Mouse (Mus musculus): ENCODE measurements at regions not wholly inside any gene's neighbourhood (a gene's known extent, or its start where the extent isn't known, plus 50 kb on each side); places are given as distances from the start of the nearest gene placed in this dataset.

DNA sequence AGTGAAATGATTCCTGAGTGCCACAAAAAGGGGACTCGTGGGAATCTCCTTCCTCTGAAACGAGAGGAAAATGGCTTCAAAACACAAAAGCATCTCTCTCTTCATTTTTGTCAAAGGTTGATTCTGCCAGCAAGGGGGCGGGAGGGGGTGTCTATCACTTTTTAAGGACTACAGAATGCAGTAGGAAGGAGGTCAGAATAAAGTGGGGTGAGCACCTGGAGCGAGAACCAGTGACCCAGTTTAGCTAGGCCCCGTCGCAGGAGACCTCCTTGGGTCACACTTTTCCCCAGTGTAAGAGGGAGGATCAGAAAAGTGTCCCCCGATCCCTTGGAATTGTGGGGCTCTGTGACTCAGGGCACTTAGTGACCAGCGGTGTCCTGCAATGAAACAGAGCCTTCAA, 133.1 kb downstream of the Tgfb2 start:
- no peak for DNase-seq

DNA sequence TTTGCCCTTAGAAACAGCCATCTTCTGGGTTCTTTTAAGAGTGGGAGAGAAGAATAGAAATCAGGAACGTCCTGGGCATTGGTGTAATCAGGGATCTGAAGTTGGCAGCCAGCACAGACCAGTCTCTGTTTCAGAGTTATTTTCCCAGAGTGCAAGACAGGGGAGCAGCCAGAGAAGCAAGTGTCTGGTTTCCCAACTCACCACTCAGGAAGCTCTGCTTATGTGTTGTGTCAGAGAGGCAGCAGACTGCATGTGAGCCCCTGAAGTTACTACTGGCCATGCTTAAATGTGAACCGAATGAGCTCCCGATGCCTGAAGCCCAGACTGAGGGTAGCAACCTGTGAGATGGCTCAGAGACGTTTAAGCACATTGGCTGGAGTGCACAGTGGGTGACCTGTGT, 133.7 kb downstream of the Tgfb2 start:
- no peak for DNase-seq

DNA sequence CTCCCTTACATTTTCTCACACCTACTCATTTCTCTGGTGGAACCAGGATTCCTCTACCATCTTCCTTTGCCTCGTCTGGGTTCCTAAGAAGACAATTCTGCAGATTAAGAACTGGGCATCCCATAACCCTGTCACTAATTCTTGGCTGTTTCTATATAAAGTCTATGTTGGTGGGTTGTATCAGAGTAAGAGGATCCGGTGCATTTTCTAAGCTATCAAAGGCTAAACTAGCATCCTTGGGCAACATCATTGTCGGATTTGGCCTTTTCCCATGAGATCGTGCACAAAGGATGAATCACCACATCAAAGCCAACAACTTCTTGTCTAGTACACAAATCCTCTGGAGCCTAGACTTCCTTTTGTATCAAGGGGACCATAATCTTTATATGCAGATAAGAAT, 137.3 kb downstream of the Tgfb2 start:
- DNase-seq = no peak

DNA sequence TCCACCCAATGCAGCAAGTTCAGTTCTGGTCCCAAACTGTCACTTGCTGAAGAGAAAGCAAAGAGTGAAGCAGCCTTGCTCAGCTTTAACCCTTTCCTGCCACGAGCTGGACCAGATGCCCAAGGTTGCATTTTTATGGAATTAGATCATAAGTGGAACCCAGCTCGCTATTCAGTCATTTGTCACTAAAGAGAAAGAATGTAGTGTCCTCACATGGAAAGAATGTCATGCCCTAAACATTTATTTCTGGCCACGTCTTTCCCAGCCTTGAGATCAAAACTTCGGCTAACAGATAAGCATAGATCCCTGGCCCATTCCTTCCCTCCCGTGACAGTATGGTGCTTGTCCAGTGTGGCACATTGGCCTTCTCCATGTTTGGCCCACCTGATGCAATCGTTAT, 137.7 kb downstream of the Tgfb2 start:
- DNase-seq = no peak

DNA sequence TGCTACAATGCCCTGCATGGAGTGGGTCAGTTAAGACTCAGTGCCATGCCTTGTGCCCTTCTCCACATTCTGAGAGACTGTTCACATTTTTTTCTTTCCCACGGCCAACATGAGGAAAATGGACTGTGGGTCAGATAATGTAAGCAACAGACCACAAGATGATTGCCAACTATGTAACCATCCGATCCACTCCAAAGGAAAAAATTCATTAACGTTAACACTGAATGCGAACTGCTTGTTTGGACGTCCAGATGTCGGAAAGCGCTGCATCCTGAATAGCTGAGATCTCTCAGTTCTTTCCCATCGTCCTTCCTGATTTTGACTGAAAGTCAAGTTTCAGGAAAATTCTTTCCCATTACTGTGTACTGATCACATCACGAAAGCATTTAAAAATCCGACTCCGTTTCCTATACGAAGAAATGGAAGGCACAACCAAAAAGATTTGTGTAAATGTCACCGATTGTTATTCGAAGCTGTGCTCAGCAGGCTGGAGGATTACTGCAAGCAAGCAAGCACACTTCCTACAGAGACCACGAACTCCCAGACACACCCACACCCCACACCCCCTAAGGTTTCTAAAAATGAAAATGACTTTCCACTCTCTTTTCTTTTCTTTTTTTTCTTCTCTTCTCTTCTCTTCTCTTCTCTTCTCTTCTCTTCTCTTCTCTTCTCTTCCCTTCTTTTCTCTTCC, 138.5 kb downstream of the Tgfb2 start:
- DNase-seq = no peak

DNA sequence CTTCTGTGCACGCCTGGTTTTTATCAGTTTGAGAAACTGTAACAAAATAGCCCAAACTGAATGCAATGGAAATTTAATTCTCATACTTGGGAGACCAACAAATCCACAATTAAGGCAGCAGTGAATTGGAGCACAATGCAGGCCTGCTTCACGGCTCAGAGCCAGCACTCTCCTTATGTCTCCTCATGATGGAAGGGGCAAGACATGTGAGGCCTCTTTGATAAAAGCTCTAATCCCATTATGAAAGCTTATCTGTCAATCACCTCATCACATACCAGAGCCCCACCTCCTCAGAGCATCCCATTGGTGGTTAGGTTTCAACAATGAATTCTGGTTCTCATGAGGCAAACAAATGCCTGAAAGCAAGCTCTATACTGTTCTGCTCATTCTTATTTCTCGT, 143.8 kb downstream of the Tgfb2 start:
- no peak for DNase-seq

DNA sequence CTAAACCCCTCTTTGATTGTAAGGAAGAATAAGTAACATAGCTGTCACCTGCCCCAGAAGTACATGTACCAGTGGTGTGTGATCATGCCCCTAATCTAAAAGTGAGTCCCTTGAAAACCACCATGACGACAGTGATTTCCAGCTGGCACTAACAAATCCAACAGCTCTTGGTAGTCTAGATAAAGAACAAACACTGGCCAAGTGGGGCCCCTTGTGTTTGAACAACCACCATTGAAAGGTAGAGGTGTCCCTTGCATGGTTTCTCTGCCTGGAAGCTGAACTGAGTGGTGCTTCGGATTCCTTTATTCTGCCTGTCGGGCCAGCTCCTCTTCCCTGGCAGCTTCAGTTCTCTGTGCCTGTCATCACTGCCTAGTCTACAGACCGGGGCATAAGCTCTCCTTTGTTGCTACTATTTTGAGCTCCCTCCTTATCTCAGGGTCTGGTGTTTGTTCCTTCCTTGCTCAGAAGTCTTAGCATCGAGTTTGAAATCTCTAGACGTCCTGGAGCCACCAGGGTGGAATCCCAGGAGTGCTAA, 150.3 kb downstream of the Tgfb2 start:
- DNase-seq = no peak

DNA sequence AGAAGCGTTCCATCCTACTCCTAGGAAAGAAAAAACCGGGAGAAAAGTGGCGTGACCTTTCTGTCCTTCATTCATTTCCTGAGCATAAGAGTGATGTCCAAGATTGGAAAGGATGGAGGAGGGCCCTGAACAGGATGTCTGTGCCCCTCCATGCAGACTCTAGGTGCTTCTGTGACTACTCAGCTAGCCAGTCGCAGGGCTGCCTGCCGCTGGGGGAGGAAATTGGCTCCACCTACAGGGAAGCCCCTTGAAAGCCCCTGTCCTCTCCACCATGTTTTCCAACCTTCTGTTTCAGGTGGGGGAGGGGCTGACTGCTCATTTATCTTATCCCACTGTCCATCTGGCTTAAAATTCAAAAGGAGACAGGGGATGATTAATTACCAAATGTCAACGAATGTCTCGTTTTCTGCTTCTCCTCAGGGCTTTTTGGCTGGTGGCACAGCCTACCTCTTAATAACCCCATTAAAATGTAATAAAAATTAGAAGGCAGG, 151.2 kb downstream of the Tgfb2 start:
- DNase-seq = no peak

DNA sequence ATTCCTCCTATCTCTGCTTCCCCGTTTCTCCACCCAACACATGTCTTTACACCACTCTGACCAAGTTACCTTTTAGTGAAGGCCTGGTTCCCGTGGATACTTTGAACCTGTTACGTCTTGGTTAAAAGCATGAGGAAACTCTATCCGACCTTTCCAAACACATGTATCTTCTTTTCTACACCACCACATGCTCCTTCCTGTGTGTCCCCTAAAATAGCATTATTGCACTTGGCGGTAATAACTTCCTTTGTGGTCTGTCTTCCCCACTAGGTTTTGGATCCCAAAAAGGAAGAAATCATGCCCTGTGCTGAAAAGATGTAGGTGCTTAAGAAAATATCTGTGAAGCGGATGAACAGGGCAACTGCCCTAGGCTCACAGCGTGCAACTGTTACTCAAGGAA, 153.1 kb downstream of the Tgfb2 start:
- DNase-seq = no peak

DNA sequence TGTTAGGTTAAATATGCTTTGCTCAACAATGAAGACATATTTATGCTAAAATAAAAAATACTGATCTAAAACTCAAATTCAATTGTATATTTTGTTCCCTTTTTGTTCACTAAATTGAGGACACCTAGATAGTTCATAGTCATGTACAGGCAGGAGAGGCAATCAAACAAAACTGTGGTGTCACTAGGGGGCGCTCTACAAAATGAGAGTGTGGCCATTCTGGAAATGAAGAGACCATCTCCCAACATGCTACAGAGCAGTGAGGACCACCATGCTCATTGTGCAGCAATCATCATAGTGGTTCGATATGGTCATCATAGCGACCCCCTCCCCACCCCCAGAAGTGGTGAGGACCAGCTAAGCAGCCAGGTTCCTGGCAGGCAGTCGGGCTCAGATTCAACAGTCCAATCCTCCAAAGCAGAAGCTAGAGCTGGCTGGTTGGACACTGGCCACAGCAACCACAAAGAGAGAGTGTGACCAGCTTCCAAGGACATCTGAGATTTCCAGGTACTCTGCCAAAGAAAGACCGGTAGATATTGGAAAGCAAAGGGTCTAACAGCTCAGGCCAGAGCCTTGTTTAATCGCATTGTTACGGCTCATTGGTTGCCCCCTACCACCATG, 155.4 kb downstream of the Tgfb2 start:
- DNase-seq = no peak

DNA sequence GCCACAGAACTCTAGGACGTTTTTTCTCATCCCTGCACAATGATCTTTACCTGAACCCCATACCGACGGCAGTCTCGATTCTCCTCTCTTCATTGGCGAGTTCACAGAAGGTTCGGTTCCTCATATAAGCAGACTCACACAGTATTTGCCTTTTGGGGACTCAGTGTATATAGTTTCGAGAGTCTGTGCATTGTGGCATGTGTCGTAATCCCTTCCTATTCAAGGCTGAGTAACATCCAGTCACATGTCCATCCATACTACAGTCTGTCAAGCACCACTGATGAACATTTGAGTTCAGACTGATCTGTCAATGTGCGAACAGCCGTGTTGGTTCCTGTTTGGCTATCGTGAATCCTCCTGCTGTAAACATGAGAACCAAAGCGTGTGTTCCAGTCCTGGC, 156.6 kb downstream of the Tgfb2 start:
- no peak for DNase-seq

DNA sequence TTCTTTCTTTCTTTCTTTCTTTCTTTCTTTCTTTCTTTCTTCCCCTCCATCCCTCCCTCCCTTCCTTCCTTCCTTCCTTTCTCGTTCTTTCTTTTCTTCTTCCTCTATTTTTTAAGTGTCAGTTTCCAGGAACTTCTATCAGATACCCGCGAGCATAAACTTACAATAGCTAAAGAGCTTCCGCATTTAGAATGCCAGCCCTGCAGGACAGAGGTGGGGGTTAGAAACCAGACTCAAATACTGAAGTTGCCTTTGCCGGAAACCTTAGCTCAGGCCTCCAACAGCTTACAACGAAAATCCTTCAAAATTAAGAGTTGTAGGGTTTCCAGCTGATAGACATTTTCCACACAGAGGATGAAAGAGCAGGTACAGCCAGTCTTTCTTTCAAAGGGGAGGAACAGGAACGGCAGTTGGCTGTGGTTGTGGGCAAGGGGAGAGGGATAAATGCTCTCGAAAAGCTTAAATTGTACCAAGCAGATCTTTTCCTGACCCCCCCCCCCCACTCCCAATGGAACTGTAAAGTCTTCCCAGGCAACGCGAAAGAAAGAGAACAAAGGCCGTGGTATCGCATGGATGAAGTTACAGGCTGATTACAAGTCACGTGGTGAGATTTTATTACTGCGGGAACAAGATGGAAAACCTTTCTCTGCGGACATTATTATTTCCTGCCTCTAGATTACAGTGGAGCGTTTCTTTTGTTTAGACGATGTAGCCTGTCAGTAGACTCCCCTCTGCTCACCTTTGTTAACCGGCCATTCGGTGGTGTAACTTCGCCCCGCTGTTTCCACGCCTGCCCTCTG, 159.2 kb downstream of the Tgfb2 start:
- no peak for DNase-seq

DNA sequence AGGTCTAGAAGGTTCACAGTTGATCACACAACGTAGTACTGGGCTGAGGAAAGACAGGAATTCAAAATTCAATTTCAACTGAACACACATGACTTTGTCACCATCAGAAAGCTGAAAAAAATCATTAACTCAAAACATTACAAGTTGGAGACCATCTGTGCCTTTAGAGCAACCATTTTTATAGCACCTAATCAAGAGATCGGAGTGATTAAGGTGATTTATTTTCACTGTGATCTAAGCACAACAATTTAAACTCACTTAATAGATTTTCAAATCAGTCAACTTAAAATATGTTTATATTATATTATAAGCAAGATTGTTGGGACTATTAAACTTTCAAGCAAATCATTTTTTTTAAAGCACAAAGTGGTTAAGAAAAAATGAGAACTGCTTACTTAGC, 165.7 kb downstream of the Tgfb2 start:
- DNase-seq = no peak

DNA sequence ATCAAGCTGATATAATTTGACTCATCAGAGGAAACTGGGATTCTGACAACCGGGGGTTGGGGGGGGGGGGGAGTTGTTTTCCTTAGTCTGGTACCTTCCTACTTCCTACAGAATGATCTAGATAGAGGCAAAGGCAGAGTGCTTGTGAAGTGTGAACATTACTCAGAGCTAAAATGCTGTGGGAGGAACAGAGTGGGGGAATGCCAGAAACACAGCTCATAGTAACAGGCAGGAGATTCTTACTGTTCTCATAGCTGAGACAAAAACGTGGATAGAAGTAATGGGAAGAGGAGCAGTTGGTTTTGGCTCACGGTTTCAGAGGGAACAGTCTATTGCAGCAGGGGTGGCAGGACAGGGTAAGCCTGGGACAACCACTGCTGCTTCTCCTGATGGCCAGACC, 167.6 kb downstream of the Tgfb2 start:
- DNase-seq = no peak

DNA sequence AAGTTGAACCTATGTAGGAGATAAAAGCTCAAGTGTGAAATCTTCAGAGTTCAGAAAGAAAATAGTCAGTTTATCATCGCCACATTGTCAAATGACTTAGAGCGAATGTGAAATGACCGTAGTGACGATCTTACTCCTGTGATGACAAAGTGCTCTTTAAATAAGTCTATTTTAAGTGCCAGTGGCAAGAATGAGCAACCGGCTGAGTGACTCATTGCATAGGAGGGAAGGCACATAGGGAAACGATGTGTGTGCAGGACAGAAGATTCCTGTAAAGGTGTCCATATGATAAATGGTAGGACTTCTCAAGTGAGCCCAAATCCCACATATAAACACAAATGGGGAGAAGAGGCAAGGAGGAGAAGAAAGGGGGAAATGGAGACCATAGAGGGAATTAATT, 189.8 kb downstream of the Tgfb2 start:
- DNase-seq = no peak

DNA sequence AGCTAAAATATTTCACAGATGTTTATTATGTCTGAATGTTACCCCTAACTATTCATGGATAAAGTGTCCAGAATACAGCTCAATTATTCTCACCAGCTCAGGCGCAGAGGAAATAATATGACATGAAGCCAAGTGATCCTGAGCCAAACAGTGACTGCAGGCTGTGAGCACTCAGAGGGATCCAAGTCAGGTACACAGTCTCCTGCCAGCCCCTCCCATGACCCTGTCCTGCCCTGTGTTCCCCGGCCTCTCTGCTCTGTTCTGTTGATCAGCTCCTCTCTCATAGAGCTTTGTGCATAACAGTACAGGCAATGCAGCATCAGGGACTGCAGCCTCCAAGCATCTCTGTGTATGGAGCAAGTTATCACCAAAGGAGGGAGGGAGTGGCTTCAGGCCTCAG, 190.7 kb downstream of the Tgfb2 start:
- DNase-seq = no peak

DNA sequence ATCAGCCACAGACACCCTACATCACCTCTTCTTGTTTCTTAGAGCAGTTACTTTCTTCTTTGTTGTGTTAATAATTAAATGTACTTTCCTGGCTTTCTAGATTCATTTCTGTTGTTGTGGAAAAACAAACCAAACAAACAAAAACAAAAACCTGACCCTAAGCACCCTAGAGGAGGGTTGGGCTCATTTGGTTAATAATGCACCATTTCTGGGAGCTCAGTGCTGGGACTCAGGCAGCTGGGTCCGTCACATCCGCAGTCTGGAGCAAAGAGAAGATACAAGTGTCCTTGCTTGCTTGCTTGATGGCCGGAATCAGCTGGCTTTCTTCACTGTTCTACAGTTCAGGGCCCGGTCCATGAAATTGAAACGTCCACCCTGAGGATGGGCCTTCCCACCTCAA, 191.9 kb downstream of the Tgfb2 start:
- DNase-seq = no peak

DNA sequence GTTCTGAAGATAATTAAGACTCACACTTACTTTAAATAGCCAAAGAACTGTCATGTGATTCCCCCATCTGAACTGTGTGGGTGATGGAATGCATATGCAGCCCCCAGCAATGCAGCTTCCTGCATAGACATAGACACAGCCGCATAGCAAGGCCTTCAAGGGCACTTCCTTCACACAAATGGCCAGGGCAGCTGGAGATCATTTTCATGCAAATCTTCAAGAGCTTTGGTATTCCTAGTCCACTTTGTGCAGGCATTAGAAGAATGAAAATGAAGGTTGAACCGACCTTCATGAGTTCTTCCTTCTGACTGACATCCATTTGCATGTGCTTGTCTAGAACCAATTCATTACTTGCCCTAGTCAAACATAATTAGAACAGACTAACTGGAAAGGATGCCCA, 195.3 kb downstream of the Tgfb2 start:
- no peak for DNase-seq

DNA sequence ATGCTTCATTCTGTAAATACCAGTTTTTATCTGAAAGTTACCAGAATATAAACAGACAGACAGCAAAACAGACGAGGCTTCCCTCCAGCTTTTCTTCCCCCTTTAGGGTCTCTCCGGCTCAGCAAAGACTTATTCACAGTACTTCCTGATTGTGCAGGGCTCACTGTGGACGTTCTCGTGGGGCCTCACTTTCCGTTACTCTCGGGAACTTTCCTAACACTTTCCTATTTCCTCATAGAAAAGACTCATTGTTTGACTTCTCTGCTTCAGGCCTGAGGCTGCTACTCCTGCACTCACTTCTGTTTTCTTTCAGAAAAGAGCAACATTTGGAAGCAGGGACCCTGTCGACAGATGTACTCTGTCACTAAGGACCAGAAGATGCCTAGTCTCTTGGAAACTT, 197.4 kb downstream of the Tgfb2 start:
- DNase-seq = no peak

DNA sequence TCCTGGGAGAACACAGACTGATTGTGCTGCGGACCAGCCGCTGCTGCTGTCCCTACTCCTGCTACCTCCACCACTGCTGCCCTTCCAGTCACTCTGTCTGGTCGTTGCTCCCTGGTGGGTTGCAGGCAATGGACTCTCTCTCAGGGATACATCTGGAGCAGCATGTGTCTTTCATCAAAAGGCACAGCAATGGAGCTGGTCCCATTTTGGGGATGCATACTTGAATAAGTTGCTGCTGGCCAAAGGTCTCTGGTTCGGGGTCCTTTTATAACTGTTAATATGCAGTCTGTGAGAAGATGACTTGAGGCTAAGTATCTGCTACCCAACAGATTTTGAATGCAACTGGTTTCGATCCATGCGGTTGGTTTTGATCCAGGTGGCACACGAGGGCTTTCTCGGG, 197.8 kb downstream of the Tgfb2 start:
- DNase-seq = no peak

DNA sequence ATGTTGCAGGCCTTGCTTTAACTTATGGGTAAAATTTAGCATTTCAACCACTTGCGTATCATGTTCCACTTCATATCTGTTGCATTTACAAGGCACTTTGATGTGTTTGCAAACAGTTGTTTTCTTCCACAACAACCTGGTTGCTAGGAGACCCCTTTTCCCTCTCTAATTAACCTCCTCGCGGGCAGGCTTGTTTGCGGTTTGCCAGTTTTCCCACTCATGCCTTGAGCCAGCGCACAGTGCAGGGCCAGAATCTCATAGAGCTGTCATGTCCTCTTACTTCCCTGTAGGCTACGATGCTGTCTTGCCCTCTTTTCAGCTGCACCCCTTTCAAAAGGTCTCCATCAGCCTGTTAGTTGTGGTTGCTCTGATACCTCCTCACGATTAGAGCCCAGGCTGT, 199.3 kb downstream of the Tgfb2 start:
- DNase-seq = no peak

DNA sequence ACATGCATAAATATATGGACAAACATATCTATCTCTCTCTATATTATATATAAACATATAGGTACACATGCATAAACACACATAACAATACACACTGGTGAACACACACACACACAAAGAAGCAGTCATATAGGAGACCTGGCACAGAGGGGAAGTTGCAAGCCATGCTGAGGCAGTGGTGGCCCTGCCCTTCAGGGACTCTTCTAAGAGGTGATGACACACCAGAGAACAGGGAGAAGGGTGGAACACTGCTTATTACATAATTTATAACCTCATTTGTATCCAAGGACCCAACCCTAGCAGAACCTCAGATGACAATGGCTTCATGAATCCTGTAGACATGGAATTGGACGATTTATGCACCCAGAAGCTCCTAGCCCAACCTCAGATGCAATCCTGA, 199.9 kb downstream of the Tgfb2 start:
- no peak for DNase-seq

DNA sequence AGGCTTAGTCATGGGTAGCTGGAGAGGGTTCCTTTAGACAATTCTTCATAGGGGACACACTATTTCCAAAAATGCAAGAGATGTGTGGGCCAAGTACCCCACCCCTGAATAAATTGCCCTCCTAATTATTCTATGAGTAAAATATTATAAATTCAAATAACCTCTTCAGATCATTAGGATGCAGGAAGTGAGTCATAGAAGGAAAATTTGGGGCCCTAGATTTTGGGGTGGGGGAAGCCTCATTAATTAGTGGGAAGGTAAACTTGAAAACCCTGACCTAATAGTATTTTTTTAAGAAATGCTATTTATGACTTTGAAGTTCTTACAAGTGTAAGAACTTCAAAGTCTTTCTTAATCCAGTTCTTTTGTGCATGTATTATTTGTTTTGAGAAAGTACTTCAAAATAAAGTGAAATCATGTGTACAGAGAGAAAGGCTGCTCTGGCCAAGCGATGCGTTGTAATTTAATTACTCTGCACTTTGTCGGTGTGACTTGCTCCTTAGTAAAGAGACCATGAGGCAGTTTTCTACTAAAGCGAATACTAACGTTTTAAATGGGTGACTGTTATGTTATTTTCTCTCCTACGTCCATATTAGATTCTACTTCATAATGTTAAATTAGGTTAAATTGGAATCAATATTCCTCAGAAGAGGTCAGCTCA, 200.6 kb downstream of the Tgfb2 start:
- DNase-seq = no peak
